Mouse (Mus musculus) hematopoietic stem cell, adult 5-6 weeks (primary cell): Measurements from ENCODE around the gene Raly. TPM values are rescaled to one million over a fixed set of nuclear protein-coding genes. Genes with fewer than 3 reads are reported as not detected.

Source experiments
- ATAC-seq, 2 experiments: fragments of 125-278 bp in 1 of 2; replicated peaks in 1 of 2; 2 replicates each; pipeline ENCODE4 v1.8.0; 2016 to 2017; ENCODE audit warnings: inconsistent platforms in 2 of 2, mild to moderate bottlenecking in 2 of 2, moderate number of reproducible peaks in 2 of 2, low read depth in 1 of 2, moderate TSS enrichment in 1 of 2; ENCODE audit not compliant: low FRiP score in 2 of 2, poor library complexity in 2 of 2, severe bottlenecking in 2 of 2, insufficient read depth in 1 of 2, low TSS enrichment in 1 of 2
- total RNA-seq: library from RNA; stranded (forward); fragments of 172-1452, 232-1000 nt; gene quantifications from 2 replicates; pipeline ENCODE4 v1.2.3, GENCODE M21; 2017

The Raly gene
- total RNA-seq, 1 experiment from 2014 or later = 180 TPM

DNA sequence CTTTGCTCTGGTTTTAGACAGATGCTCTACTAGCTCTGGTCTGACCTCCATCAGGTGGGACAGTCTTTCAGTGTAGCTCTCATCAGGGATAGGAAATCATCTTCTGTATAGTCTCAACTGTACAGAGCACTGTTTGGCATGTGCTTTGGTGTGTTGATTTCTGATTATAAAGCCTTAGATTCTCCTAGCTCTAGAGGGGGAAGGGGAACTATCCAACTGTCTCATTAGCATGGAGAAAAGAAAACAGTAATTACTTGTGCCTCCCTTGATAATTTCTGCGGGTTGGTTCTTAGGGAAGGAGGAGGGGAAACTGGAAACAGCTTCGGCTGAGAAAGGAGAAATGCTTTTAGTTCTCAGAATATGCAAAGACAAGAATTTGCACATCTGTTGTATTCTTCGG lies 26.2 kb downstream of the Raly start:
- no peak for ATAC-seq

DNA sequence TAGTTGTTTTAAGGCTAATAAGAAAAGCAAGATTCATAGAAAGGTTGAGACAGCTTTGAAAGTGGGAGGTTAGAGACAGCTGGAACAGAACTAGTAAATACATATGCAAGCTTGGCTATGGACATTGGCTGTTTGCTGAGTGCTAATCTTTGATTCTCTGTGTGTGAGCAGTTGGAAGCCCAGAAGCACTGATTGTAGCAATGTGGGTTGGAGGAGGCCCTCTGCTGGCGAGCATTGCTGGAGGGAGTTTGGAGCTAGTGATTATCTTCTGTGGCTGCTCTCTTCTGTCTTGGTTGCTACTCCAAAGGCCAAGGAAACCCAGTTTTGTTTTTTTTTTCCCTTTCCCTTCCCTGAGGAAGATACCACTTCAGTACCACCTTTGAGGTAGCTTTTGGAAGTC lies 26.9 kb downstream of the Raly start:
- no peak for ATAC-seq

DNA sequence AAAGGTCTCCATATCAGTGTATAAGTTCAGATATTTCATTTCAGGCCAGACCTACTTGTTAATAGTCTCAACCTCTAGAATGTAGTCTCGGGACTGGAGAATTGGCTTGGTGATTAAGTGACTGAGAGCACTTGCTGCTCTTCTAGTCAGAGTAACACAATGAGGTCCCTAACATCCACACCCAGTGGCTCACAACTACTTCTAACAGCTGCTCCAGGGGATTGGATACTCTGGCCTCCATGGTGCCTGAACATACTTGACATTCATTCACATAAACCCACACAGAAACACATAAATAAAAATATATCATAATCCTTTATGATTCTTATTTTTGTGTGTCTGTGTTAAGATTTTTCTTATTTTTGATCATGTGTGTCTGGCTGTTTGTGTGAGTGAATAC lies 27.7 kb downstream of the Raly start:
- ATAC-seq = no peak

DNA sequence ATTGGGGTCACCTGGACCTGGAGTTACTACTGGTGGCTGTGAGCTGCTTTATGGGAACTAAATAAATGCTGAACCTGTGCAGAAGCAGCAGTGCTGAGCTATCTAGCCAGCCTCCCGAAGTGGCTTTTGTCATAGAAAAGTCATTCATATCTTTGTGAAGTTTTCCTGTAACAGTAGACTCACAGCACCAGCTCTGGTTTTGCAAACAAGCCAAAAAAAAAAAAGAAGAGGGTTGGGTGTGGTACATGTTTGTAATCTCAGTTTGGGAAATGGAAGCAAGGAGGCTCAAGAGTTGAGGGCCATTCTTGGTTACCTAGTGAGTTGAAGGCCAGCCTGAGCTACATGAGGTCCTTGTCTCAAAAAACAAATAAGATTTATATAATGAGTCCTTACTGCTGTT lies 29.4 kb downstream of the Raly start:
- no peak for ATAC-seq

DNA sequence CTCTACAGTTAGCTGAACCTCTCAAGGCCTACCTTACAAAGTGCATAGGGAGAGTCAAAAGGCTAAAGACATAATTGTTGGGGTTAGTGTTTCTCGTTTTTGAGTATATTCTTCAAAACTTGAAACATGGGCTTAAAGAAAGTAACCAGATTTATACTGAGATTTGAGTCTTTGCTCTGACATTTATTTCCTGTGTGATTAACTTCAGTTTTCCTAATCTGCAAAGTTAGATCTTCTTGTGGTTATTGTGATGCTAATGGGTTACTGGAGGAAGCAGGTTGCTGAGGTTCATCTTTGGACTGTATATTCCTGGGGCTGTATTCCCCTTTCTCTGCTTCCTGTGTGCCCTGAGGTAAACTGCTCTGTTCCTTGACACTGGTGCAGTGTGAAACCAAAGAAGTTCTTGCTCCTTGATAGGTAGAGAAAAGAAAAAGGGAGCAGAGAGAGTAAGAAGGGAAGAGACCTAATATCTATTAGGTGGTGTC lies 35.2 kb downstream of the Raly start:
- ATAC-seq = no peak

DNA sequence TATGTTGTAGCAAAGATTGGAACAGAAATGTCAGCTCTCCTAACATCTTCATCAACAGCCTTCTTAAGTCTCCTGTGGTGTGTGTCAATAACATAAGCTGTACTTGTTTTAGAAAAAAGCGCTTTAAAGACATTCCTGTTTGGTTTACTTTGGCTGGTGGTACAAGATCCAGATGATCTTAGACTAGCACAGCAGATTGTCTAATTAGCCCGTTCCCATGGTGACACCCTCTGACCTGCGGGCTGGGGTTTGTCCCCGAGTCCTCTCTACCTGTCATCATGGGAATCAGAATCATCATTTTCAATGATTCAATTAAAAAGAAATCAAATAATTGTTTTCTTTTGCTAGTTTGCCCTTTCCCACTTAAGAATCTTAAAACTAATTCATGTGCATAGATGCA lies 36.6 kb downstream of the Raly start:
- ATAC-seq = no peak

DNA sequence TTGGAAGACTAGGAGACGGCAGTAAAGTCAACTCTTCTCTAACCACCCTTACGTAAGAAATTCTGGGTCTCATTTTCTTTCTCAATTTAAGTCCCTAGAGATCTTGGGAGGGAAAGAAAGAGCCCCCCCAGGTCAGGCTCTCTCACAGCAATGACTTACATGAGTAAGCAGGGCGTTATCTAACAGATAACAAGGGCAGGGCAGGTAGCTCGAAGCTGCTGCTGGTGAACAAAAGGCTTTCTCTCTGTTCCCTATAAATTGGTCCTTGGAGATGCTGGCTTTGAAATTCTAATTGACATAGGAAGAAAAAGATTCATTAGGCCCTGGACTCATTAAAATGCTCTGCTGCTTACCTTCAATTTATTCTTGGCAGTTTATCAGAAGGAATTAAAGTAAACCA lies 41.6 kb downstream of the Raly start:
- no peak for ATAC-seq

DNA sequence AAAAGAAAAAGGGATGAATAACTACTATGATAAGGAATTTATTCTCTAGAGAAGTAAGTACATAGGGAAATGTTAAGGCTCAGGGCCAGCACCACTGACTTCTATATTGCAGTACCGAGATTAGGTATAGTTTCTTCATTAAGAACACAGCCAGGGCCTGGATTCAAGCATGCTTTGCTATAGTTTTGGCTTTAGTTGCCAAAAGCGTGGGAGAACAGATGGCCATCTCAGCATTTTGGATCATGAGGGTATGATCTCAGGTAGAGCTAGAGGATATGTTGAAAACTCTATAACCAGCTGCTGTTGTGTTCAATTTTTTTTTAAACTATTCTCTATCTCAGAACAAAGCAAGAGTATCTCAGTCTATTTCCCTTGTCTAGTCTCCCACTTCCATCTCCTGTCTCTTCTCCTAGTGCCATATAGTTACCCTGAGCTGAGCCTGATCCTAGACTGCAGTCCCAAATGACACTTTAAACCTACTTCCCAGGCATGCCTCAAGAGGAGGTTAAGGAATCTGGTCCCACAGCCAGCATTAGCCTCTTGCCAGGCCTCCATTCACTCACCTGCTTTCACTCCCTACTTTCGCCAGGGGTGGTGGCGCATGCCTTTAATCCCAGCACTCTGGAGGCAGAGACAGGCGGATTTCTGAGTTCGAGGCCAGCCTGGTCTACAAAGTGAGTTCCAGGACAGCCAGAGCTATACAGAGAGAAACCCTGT lies 43.4 kb downstream of the Raly start:
- no peak for ATAC-seq

DNA sequence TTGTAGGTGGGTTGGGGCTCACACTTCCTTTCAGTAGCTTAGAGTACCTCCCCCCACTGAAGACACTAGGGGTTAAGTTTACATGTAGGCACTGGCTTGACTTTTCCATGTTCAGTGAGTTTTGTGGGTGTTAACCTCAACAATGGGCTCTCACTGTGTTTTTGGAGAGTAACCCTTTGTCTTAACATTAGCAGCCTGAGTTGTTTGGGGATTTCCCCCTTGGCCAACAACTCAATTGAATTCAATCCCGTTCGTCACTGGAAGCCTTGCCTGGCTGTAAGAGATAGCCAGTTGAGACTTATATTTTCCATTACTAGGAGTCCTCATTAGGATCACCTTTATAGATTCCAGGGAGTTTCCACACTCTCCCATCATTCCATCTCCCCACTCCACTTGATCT lies 45.6 kb downstream of the Raly start:
- no peak for ATAC-seq

DNA sequence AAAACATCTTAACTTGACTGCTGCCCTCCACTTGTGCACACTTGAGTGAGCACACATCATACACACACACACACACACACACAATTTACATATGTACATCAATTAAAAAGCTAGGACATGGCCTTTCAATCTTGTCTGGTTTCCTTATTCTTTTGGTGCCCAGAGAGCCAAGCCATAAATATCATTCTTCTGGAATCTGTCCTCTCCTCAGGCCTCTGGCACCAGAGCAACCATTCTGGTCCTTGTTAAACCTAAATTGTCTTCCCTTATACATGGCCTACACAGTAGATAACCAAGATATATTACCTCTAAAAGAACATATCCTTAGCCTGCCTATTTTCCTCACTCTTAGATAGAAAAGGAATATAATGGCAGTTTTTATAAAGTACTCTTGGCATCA lies 57.2 kb downstream of the Raly start:
- ATAC-seq = no peak

DNA sequence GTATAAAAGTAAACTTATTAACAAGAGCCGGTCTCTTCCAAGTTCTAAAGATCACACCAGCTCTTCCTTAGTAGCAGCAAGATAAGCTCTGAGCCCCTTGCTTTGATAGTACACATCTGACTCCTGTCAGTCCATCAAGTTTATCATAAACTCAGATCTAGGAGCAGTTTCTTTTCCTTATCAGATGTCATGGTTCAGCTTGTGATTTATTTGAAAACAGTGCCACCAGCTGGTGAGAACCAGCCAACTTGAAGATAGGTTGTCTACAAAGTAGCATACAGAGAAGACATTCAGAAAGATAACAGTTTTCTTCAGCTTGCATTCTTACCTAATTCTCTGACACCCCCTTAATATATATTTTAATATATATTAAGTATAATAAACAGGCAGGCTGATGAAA lies 64.5 kb downstream of the Raly start:
- ATAC-seq = peak in 1 of 2 experiments; percentile 45; a peak in 2 of 4 replicates

DNA sequence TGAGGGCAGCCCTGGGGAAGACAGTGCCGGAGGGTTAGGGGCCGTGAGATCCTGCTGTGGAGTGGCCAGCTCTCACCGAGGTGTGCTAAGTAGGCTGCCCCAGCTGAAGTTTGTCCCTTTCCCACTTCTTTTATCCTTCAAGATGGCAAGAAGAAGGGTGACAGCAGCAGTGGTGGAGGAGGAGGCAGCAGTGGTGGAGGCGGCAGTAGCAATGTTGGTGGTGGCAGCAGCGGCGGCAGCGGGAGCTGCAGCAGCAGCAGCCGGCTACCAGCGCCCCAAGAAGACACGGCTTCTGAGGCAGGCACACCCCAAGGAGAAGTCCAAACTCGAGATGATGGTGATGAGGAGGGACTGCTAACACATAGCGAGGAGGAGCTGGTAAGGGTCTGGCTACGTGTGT lies 72.8 kb downstream of the Raly start:
- no peak for ATAC-seq

DNA sequence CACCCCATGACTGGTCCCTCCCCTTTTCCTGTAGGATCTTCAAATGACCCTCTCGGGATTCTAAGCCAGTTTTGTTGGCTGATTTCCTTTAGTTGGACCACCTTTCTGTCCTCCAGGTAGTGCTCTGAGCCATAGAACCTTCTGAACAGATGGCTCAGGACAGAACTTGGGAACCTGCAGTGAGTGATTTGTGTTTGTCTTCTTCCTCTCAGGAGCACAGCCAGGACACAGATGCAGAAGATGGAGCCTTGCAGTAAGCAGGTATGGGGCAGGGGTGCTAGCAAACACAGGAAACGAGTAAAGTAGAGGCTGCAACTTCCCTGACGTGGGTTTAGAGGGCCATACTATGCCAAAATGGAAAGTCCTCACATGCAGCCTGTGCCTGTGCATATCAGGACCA lies 74.8 kb downstream of the Raly start:
- no peak for ATAC-seq

DNA sequence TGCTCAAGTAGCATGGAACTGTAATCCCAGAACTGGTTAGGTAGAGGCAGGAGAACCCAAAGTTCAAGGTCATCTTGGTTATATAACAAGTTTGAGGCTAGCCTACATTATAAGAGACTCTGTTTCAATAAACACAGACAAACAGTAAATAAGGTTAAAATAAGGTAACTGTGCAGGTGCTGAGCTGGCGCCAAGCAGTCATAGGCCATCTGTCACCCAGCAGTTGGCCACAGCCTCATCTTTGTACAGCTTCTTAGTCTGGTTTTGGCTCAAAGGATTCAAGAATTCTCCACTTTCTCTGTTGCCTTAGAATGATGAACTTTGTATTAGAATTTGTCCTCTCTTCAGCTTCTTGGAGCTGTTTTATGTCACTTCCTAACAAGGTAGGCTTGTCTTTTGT lies 77.2 kb downstream of the Raly start:
- ATAC-seq = no peak

DNA sequence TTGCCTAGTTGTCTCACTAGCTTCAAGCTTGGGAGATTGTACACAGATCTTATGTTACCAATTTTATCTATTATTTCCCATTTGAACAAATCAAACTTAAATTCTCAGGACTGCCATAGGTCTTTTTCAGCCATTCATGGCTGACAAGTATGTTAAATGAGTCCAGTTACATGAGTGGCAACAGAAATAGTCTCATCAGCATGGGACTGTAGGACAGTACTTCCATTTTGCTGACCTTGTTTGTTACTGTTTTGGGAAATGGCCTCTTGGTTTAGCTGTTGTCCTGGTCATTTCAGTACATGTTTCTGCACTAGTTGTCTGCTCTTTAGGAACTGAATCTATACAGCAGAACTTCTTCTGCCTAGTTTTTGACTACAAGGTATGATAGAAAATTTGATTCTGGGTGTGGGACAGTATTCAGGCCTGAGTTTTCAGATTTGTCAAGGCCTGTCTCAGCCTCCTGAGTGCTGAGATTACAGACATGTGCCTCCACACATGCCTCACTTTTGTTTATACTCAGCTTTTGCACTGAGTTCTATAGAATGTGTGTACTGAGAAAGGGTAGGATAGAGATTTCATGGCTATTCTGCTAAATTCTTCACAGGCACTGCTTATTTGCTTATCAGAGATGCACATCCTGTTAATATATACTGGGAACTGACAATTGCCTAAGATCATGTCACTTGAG lies 79.2 kb downstream of the Raly start:
- no peak for ATAC-seq

DNA sequence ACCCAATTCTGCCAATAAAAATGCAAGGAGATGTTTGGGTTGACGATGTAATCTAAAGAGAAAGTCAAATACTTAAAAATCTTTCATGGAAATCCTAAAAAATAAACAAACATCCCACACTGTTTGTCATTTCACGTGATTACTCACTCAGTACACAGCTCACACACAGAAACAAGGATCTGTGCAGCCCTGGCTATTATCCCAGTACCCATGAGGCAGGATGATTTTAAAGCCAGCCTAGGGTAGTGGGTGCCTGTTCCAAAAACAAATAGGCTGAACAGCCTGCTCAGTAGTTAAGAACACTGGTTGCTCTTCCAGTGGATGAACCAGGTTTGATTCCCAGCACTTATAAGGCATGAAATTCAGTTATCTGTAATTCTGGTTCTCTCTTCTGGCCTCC lies 85.7 kb downstream of the Raly start:
- ATAC-seq = no peak

DNA sequence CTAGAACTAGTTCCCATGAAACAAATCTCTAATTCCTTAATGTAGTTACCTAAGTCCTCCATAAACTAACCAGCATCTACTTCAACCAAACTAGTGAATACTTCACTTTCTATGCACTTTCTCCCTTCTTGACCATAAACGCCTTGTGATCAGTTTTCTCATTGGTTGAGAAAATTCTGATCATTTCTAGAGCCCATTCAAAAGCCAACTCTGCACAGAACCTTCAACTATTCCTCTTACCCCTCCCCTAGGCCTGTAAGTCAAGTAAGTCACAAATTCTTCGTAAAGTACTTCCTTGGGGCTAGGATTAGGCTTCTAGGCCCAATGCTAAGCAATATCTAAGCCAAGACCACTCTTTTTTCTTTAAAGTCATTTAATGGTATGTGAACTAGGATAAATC lies 100.7 kb downstream of the Raly start:
- no peak for ATAC-seq

DNA sequence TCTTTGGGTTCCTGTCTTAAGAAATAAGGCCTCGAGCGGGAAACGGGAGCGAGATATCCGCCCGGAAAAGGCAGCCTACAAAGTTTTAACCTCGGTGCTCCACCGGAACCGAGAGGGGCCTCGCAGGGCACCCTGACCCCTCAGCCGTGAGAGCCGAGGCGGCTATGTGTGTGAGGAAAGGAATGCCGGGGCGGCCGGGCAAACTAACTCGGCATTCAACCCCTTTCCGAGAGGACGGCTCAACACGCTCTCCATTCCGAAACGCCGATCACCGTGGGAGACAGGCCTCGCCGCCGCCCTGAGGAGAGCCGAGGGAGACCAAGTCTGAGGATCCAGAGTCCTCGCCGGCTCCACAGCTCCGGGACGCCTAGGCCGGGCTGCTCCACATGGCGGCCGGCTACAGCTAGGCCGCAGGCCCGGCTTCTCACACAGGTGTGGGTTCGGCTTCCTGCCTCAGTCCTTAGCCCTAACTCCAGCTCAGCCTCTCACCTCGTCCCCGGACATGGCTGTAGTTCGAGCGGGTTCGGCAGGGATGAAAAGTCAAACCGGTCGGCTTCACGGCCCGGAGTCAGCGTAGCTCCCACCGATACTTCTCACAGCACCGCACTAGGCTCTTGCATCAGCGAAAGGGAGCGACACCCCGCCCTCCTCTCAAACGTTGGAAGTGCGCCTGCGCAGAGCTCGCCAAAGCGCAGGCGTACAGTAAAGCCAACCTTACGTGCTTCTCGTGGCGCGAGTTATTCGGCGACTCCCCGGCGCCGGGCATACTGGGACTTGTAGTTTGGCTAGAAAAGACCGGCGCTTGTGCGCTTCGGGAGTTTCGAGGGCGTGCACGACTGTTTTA lies 101.5 kb downstream of the Raly start, which contains the start of gene Eif2s2:
TSS of gene Eif2s2 (minus strand) at position 735 of the 844 bp plus-strand sequence.
- ATAC-seq = peak; percentile 97 to 98
